Mouse (Mus musculus): Measurements from ENCODE around the gene Lrrc8e.

Gene Lrrc8e

GRCm38 (mm10) chr8:4226739-4227347, at the start of gene Lrrc8e:
Gene Lrrc8e (plus strand): TSS chr8:4226827.
- DNase-seq (ENCODE audit: low read depth), result no peak

GRCm38 (mm10) chr8:4183409-4183808, 43.2 kb upstream of the Lrrc8e start:
- DNase-seq (ENCODE audit: low read depth), result no peak

- no peak for DNase-seq (ENCODE audit: low read depth)
Measured at GRCm38 (mm10) chr8:4186151-4186550, 40.5 kb upstream of the Lrrc8e start.

- DNase-seq (ENCODE audit: low read depth), result no peak
Measured at GRCm38 (mm10) chr8:4188605-4189004, 38.0 kb upstream of the Lrrc8e start.

GRCm38 (mm10) chr8:4189031-4189722, 37.5 kb upstream of the Lrrc8e start:
- no peak for DNase-seq (ENCODE audit: low read depth)

- no peak for DNase-seq (ENCODE audit: low read depth)
Measured at GRCm38 (mm10) chr8:4192305-4192704, 34.3 kb upstream of the Lrrc8e start.

- peak; percentile 73 for DNase-seq (ENCODE audit: low read depth)
Measured at GRCm38 (mm10) chr8:4192807-4193587, 33.6 kb upstream of the Lrrc8e start.

- no peak for DNase-seq (ENCODE audit: low read depth)
Measured at GRCm38 (mm10) chr8:4193588-4193894, 33.1 kb upstream of the Lrrc8e start.

- no peak for DNase-seq (ENCODE audit: low read depth)
Measured at GRCm38 (mm10) chr8:4201321-4201720, 25.3 kb upstream of the Lrrc8e start.

GRCm38 (mm10) chr8:4205246-4206123, 21.1 kb upstream of the Lrrc8e start:
- DNase-seq (ENCODE audit: low read depth), result no peak

- no peak for DNase-seq (ENCODE audit: low read depth)
Measured at GRCm38 (mm10) chr8:4206182-4207015, 20.2 kb upstream of the Lrrc8e start.

GRCm38 (mm10) chr8:4207016-4207350, 19.6 kb upstream of the Lrrc8e start:
- DNase-seq (ENCODE audit: low read depth), result no peak

- no peak for DNase-seq (ENCODE audit: low read depth)
Measured at GRCm38 (mm10) chr8:4211097-4211496, 15.5 kb upstream of the Lrrc8e start.

- DNase-seq (ENCODE audit: low read depth), result no peak
Measured at GRCm38 (mm10) chr8:4212809-4213209, 13.8 kb upstream of the Lrrc8e start.

- DNase-seq (ENCODE audit: low read depth), result no peak
Measured at GRCm38 (mm10) chr8:4213210-4214005, 13.2 kb upstream of the Lrrc8e start.

GRCm38 (mm10) chr8:4214006-4214980, 12.3 kb upstream of the Lrrc8e start:
- DNase-seq (ENCODE audit: low read depth), result peak; percentile 37

- no peak for DNase-seq (ENCODE audit: low read depth)
Measured at GRCm38 (mm10) chr8:4216296-4216695, 10.3 kb upstream of the Lrrc8e start.

- DNase-seq (ENCODE audit: low read depth), result no peak
Measured at GRCm38 (mm10) chr8:4216791-4217621, 9.6 kb upstream of the Lrrc8e start, which contains the start of gene Prr36. Gene Prr36 (minus strand): TSS chr8:4217459.

All from c-Kit-positive CD71-negative TER-119-negative erythroid progenitor cells, embryonic 14.5 days (primary cell).